Mouse (Mus musculus) E14TG2a.4 (cell line): ENCODE data around the gene Megf8.

Experiments
- H3K27me3 ChIP-seq: 2 replicates; pipeline ENCODE4 v1.6.1; 2014; ENCODE audit warnings: low read length, control low read depth; ENCODE audit not compliant: insufficient read depth
- H3K36me3 ChIP-seq: 2 replicates; pipeline ENCODE4 v1.6.1; 2014; ENCODE audit warnings: low read length, control low read depth; ENCODE audit not compliant: insufficient read depth
- H3K4me1 ChIP-seq: replicated peaks from 2 replicates; pipeline ENCODE4 v1.6.1; 2014; ENCODE audit warnings: low read depth, low read length, control low read depth
- H3K4me3 ChIP-seq: replicated peaks from 2 replicates; pipeline ENCODE4 v1.5.1; 2014; ENCODE audit warnings: mild to moderate bottlenecking, low read length
- H3K9me3 ChIP-seq: 2 replicates; pipeline ENCODE4 v1.6.1; 2014; ENCODE audit warnings: low read length, control low read depth
- CTCF ChIP-seq: conservative IDR thresholded peaks from 2 replicates; pipeline ENCODE4 v1.5.1; 2014; ENCODE audit warnings: low read length
- NANOG ChIP-seq: IDR thresholded peaks from 2 replicates; pipeline ENCODE4 v1.6.1; 2014; ENCODE audit warnings: borderline replicate concordance, low read length, mixed read lengths
- POU5F1 ChIP-seq: IDR thresholded peaks from 2 replicates; pipeline ENCODE4 v1.6.1; 2014; ENCODE audit warnings: low read length, borderline replicate concordance

The Megf8 gene

GRCm38 (mm10) chr7:25290911-25291310, 26.1 kb upstream of the Megf8 start:
- no peaks in the 10 kb centered on the region for H3K27me3 ChIP-seq
- TF ChIP-seq POU5F1 (no peak), CTCF (no peak), NANOG (no peak)
- no peaks in the 10 kb centered on the region for H3K9me3 ChIP-seq
- H3K36me3 ChIP-seq = peaks cover 100% of the 10 kb centered on the region
- peaks cover 81% of the 10 kb centered on the region for H3K4me1 ChIP-seq
- peak overlapping the region; percentile 35; the same call in 1 of the 2 replicates for H3K4me3 ChIP-seq

- Histone ChIP-seq H3K27me3 (no peaks in the 10 kb centered on the region), H3K9me3 (no peaks in the 10 kb centered on the region), H3K4me1 (peaks cover 84% of the 10 kb centered on the region), H3K4me3 (peak overlapping the region; percentile 35), H3K36me3 (peaks cover 93% of the 10 kb centered on the region)
- TF ChIP-seq CTCF (no peak), POU5F1 (no peak), NANOG (no peak)
Measured at GRCm38 (mm10) chr7:25292107-25292506, 24.9 kb upstream of the Megf8 start.

- Histone ChIP-seq H3K36me3 (peaks cover 82% of the 10 kb centered on the region), H3K4me1 (peaks cover 79% of the 10 kb centered on the region), H3K9me3 (no peaks in the 10 kb centered on the region), H3K4me3 (peak overlapping the region; percentile 35), H3K27me3 (no peaks in the 10 kb centered on the region)
- no peak for TF ChIP-seq NANOG
- no peak for TF ChIP-seq CTCF
- TF ChIP-seq POU5F1 = no peak
Measured at GRCm38 (mm10) chr7:25293191-25293739, 23.7 kb upstream of the Megf8 start.

- peaks cover 70% of the 10 kb centered on the region for H3K36me3 ChIP-seq
- no peaks in the 10 kb centered on the region for H3K9me3 ChIP-seq
- peaks cover 75% of the 10 kb centered on the region for H3K4me1 ChIP-seq
- H3K4me3 ChIP-seq = no peak overlapping the region
- TF ChIP-seq CTCF (no peak), NANOG (no peak), POU5F1 (no peak)
- H3K27me3 ChIP-seq = no peaks in the 10 kb centered on the region
Measured at GRCm38 (mm10) chr7:25294495-25294894, 22.5 kb upstream of the Megf8 start.

GRCm38 (mm10) chr7:25294960-25295722, 21.8 kb upstream of the Megf8 start:
- TF ChIP-seq CTCF (no peak), NANOG (no peak), POU5F1 (no peak)
- Histone ChIP-seq H3K27me3 (no peaks in the 10 kb centered on the region), H3K4me1 (peaks cover 71% of the 10 kb centered on the region), H3K9me3 (no peaks in the 10 kb centered on the region), H3K36me3 (peaks cover 63% of the 10 kb centered on the region), H3K4me3 (no peak overlapping the region)

GRCm38 (mm10) chr7:25296945-25297453, 20.0 kb upstream of the Megf8 start:
- TF ChIP-seq POU5F1 (no peak), NANOG (no peak)
- Histone ChIP-seq H3K4me3 (peak overlapping the region; percentile 94), H3K9me3 (no peaks in the 10 kb centered on the region), H3K4me1 (peaks cover 60% of the 10 kb centered on the region), H3K27me3 (peaks cover 5% of the 10 kb centered on the region), H3K36me3 (peaks cover 45% of the 10 kb centered on the region)

GRCm38 (mm10) chr7:25297454-25298325, 19.3 kb upstream of the Megf8 start, which contains the start of gene Pafah1b3:
Gene Pafah1b3, minus strand, starts transcription at chr7:25297986.
- H3K27me3 ChIP-seq = peaks cover 11% of the 10 kb centered on the region
- H3K4me1 ChIP-seq = peaks cover 60% of the 10 kb centered on the region
- H3K4me3 ChIP-seq = peak within 1 kb of the TSS; percentile 94
- TF ChIP-seq NANOG (no peak), CTCF (no peak), POU5F1 (no peak)
- H3K9me3 ChIP-seq = no peaks in the 10 kb centered on the region
- peaks cover 38% of the 10 kb centered on the region for H3K36me3 ChIP-seq

GRCm38 (mm10) chr7:25301063-25301462, 15.9 kb upstream of the Megf8 start, which contains the start of gene Prr19:
Gene Prr19, plus strand, starts transcription at chr7:25301411.
- Histone ChIP-seq H3K36me3 (peaks cover 13% of the 10 kb centered on the region), H3K27me3 (peaks cover 16% of the 10 kb centered on the region)
- TF ChIP-seq CTCF = no peak
- no peak for TF ChIP-seq NANOG
- TF ChIP-seq POU5F1 = no peak

More at GRCm38 (mm10) chr7:25301063-25301462, 15.9 kb upstream of the Megf8 start, which contains the start of gene Prr19:
- Histone ChIP-seq H3K4me3 (peak within 1 kb of the TSS; percentile 50), H3K9me3 (no peaks in the 10 kb centered on the region), H3K4me1 (peaks cover 68% of the 10 kb centered on the region)
